Mouse (Mus musculus) brain, embryonic 18.5 days (tissue): ENCODE data around the gene Iscu.
"Not testable (repeated sequence)": the region's sequence is repeated elsewhere in the genome, so short reads cannot be mapped to it uniquely, and the experiment has no call there.

ENCODE experiments used
- DNase-seq: peaks from one replicate; pipeline ENCODE4 v3.0.0-alpha.2; 2012; ENCODE audit warnings: low read depth, low spot score

Iscu gene

DNA sequence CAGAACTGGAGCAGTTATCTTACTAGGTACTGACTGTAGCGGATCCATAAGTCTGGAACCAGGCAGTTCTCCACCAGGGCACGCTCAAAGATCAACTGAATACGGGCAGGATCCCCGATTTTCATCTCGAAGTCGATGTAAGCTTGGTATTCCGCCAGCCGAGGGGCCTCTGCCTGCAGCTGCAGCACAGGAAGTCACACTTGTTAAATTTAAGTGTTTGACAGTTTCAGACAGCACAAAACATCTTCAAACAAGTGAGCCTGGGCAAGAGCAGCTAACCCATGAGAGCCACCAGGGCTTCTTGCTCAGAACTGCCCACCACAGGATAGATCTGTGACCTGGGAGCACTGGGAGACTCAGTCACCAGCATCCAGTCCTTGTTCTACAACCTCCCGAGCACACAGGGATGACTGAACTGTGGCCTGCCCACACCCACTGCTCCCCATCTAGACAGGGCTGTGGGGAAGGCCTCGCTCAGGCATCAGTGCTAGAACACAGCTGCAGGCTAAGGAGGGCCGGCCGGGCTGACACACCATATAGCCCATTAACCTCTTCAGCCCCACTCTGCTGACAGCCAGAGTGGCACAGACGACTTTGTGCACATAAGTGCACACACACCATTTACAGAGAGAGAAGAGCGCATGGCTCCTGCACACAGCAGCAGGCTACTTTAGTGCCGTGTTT lies 17.1 kb upstream of the Iscu start:
- DNase-seq, result no peak

GRCm38 (mm10) chr5:113761585-113761984 lies 11.0 kb upstream of the Iscu start:
- DNase-seq, result no peak

GRCm38 (mm10) chr5:113764426-113764825 lies 8.1 kb upstream of the Iscu start:
- no peak for DNase-seq

DNA sequence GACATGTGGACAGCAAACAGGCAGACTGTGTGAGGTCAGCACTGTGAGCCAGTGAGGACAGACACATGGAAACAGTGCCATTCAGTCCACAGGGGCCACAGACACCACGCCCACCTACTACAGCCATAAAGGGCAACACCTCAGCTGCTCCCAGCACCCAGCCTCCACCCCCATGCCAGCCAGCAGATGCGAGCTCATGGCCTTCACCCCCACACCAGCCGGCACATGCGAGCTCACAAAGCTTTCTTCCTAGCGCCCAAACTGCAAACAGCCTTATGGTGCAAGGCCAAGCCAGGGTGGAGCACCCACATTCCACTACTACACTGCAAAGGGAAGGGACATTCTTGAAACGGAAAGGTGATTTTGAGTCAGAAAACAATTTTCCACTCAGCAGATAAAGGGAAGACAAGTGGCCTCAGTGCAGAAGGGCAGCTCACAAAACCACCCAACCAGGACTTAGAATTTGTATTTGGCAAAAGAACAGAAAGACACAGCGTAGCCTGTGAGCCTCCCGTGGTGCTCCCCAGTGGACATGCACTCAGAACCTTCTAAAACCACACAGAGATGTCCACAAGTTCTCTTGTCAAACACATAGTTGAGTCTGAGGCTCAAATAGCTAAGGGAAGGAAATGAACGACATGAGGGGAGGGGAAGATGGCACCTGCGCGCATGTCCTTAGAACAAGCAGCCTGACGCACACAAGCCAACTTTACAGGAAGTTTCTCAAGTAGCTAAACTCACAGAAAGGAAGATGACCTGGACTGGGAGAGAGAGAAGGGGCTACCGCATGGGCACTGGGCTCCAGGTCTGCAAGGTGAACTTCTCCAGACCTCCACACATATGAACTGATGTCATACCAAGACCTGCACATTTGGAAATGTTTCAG lies 6.7 kb upstream of the Iscu start:
- no peak for DNase-seq

DNA sequence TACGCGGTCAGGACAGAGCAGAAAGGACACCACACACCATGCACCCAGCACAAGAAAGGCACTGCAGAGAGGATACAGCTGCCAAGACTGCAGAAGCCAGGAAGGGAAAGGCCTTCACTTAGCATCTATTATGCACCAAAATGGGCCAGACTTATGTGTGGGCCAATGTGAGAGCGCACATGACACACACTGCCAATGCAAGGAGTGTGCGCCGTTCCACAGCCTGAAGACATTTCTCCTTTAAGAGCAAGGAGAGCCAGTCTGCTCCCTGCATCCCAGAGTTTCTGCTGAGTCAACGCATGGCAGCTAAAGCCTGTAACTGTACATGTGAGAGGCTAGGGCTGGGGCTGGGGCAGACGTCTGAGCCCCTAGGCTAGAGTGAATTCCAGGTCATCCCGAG lies 3.7 kb upstream of the Iscu start:
- no peak for DNase-seq

- DNase-seq, result peak; percentile 82
These were observed 1.1 kb upstream of the Iscu start for GRCm38 (mm10) chr5:113771213-113772162.

DNA sequence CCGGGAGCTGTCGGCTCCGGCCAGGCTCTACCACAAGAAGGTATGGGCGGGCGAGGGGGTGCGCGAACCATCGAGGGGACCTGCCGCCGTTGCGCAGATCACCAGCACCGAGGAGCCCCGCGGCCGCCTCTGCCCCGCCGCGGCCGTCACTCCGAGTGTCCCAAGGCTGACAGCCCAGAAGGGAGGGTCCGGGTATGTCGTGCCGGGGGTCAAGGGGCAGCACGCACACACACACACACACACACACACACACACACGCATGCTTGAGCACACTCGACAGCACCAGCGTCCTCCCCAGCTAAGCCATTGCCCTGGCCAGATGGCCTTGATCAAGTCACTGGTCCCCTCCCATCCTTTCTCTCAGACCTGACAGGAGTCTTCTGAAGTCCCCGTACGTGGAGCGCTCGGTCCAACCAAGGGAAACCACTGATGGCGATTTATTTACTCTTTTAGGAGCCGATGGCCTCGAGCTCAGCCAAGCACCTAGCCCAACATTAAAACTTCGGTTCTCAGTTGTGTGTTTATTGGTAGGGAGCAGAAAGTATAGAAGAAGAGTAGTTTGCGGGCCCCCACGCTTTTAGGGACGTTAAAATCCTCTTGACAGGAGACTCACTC lies 464 bp downstream of the Iscu start:
- no peak for DNase-seq

DNA sequence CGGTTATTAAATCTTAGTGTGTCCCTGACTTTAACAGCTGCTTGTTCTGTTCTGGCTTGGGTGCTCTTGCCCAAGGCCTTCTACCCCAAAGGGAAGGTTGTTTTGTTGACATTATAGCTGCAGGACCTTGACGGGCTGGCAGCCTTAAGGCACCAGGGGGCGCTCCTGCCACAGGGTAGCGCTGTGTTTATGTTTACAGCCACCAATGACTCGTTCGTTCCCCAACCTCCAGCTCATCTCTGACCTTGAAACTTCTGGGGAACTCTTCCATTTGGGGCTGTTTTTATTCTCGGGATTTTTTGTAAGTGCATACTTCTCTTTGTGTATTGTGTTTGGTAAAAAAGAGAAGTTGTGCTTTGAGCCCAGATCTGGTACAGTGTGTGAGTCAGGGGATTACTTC lies 1.1 kb downstream of the Iscu start:
- peak; percentile 12 for DNase-seq

DNA sequence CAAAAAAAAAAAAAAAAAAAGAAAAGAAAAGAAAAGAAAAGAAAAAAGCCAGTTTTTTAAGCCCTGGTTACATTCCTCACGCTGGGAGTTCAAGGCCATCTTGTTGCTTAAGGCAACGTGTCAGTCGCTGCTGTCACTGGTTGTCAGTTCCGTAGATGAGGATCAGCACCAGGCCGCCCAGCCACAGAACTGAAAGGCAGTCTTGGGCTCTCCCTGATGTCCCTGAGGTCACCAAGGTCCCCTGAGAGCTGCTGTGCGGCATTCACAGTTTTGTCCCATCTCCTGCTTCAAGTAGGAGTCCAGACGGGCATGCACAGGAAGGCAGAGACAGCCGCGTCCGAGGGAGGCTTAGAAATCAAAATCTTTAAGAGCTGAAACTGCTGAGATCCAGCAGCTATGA lies 3.0 kb downstream of the Iscu start:
- DNase-seq, result no peak

- no peak for DNase-seq
These were observed 3.8 kb downstream of the Iscu start for GRCm38 (mm10) chr5:113776128-113776895.

DNA sequence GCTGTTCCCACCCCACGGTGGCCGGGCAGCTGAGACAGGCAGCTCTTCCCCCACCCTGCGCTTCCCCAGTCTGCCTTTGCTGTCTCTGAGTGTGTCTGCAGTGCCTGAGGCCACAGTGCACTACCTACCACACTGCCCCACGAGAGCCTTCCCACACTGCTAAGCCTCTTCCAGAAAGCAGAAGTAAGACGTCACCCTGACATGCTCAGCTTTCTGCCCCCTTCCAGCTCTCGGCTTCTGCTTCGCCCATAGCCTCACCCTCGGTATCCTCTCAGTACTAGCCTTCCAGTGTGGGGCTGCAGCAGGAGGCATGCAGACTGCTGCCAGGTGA lies 4.3 kb downstream of the Iscu start:
- no peak for DNase-seq

DNA sequence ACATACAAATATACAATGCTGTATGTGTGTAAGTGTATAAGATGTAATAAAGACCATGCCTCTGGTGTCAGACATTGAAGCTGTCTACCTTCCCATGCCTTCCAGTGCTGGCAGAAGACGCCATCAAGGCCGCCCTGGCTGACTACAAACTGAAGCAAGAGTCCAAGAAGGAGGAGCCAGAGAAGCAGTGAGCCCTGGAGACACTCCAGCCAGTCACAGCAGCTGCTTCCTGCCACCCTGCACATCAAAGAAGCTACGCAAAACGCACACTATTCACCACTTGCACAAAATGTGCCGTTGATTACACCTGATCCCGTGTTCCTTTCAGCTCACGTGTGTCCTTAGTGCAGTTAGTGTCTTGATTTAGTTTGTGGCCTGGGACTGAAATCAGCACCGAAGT lies 5.2 kb downstream of the Iscu start:
- DNase-seq, result not testable (repeated sequence)

DNA sequence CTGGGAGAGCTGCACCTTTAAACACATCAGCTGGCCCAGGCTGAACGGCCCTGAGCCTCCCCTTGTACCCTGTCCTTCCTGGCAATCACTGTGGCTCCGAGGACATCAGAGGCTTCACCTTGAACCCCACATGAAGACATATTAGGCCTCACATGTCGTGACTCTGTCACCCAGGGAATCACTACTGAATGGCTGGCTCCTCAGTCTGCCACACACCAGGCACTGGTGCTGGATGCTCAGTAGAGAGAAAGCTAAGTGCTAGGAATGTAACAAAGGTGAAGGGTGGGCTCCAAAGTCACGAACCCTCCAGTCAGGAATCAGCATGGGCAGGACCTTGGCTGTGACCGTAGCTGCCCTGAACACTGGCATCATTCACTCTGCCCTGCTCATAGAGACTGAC lies 7.0 kb downstream of the Iscu start:
- no peak for DNase-seq

DNA sequence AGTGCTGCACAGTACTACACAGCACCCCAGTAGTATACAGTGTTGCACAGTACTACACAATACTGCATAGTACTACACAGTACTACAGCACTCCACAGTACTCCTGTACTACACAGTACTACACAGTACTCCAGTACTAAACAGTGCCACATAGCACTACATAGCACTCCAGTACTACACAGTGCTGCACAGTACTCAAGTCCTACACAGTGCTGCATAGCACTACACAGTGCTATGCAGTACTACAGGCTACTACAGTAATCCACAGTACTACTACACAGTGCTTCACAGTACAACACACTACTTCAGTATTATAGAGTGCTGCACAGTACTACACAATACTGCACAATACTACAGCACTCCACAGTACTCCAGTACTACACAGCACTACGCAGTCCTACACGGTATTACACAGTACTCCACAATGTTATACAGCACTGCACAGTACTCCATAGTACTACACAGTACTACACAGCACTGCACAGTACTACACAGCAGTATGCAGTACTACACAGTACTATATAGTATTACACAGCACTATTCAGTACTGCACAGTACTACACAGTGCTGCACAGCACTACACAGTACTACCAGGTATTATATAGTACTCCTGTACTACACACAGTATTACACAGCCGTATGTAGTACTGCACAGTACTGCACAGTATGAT lies 7.7 kb downstream of the Iscu start:
- DNase-seq, result no peak

DNA sequence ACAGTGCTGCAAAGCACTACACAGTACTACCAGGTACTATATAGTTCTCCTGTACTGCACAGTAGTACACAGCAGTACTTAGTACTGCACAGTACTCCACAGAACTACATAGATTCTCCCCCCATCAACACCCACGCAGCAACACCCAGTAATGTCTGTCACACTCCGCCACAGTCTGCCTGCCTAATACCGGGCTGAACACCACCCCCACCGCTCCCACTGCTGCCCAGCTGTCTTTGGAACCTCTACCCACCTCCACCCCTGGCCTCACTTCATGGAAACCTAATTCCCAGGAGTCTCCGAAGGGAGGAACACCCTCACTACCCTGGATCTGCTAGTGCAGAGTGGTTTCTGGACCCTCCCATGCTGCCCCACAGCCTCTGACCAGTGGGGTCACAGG lies 8.2 kb downstream of the Iscu start:
- no peak for DNase-seq

DNA sequence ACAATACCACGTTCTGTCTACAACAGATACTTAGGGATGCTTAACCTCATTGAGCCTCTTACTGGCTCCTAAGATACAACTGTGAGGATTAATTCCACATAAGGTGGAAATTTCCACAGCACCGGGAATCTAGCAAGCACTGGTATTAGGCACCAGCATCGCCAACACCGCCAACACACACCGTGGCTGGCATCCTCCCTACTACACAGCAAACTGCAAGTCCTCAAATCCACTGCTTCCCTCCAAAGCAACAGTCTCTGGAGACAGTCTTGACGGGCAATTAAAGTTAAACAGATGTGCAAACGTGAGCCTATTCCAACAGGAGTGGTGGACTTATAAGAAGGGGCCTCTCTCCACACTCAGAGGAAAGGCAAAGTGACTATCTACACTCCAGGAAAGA lies 8.7 kb downstream of the Iscu start:
- no peak for DNase-seq

DNA sequence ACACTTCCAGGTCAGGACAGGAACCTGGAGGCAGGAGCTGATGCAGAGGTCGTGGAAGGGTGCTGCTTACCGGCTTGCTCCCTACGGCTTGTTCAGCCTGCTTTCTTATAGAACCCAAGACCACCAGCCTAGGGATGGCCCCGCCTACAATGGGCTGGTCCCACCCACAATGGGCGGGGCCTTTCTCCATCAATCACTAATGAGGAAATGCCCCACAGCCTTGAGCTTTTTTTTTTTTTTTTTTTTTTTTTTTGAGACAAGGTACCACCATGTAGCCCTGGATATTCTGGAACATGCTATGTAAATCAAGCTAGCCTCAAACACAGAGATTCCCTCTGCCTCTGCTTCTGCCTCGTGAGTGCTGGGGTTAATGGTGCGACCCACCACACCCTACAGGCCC lies 9.3 kb downstream of the Iscu start:
- DNase-seq, result no peak

GRCm38 (mm10) chr5:113782624-113783023 lies 10.1 kb downstream of the Iscu start:
- no peak for DNase-seq

- no peak for DNase-seq
These were observed 11.0 kb downstream of the Iscu start for GRCm38 (mm10) chr5:113783581-113784001.

DNA sequence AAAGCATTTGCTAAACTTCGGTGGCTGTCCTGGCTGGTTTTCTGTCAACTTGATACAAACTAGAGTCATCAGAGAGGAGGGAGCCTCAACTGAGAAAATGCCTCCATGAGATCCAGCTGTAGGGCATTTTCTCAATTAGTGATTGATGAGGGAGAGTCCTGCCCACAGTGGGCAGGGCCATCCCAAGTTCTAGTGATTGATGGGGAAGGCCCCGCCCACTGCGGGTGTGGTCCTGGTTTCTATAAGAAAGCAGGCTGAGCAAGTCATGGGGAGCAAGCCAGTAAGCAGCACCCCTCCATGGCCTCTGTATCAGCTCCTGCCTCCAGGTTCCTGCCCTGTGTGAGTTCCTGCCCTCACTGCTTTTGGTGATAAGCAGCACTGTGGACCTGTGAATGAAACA lies 11.6 kb downstream of the Iscu start:
- not testable (repeated sequence) for DNase-seq
